8 mouse cellular contexts compared by ENCODE assay signal in the genomic region with DNA sequence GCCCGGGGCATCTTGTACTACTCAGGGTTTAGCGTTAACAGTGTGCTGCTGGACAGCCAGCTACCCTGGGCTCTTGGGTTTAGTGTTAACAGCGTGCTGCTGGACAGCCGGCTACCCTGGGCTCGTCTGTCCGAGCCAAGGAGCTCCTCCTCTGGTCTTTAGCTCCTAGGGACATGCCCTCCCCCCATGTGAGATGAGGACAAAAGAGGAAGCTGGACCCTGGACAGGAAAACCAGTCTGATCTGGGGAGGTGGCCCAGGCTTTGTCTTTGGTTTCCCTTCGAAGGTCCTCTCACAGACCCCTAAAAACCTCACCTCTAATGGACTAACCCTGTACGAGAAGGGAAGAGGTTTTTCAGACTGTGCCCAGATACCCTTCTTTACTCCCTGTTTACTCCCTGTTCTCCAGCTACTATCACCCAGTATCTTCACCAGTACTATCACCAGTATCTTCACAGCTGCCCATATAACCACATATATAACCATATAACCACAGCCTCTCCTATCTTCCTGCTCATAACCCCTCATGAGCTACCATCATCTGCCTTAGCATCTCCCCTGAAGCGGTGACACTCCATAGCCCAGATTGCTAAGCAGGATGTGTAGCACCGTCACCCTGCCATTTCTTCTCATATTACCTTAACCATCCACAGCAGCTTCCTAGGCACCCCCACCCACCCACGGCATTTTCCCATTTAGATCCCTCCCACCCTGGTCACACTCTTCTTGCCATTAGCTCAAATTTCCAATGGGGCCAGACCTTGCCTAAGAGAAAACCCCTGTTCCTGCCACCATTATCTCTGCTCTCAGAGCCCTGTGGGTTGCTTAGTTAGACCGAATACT. TPM values are rescaled to one million over a fixed set of nuclear protein-coding genes. Genes with fewer than 3 reads are reported as not detected.
DNase-seq lines count a peak whose midpoint lies in the region; ATAC-seq lines count a peak whose summit lies in the region.

No protein-coding gene starts in this region.

- no peaks in the 10 kb centered on the region for H3K27me3 ChIP-seq in megakaryocyte, embryonic 14.5 days (replicated peaks)
- no peaks in the 10 kb centered on the region for H3K27me3 ChIP-seq in neural tube, embryonic 13.5 days

- 63% methylated on average over 12 of the region's 12 CpGs for whole genome bisulfite sequencing in neural tube, embryonic 13.5 days

- H3K36me3 ChIP-seq in megakaryocyte, embryonic 14.5 days (replicated peaks; ENCODE audit: low read length) = peaks cover 50% of the 10 kb centered on the region
- no peaks in the 10 kb centered on the region; the same call in 1 of the 2 replicates for H3K36me3 ChIP-seq in neural tube, embryonic 13.5 days

- peak; percentile 29 to 36 for DNase-seq in kidney, postnatal 36 days
- DNase-seq in B cell, adult 2 months = no peak
- DNase-seq in gastrocnemius, postnatal 10 days = no peak

- peaks cover 82% of the 10 kb centered on the region for H3K4me1 ChIP-seq in megakaryocyte, embryonic 14.5 days
- H3K4me1 ChIP-seq in neural tube, embryonic 13.5 days (replicated peaks) = peaks cover 61% of the 10 kb centered on the region

- H3K4me3 ChIP-seq in megakaryocyte, embryonic 14.5 days (replicated peaks) = peak overlapping the region; percentile 96
- H3K4me3 ChIP-seq in neural tube, embryonic 13.5 days = no peak overlapping the region

- ATAC-seq in megakaryocyte, adult 5-6 weeks (ENCODE audit: poor library complexity, severe bottlenecking) = no peak
- peak; percentile 11 for ATAC-seq in granulocyte monocyte progenitor cell, adult 5-6 weeks (replicated peaks; ENCODE audit: poor library complexity, severe bottlenecking)
- no peak for ATAC-seq in neural tube, embryonic 13.5 days (ENCODE audit: low read depth)
- ATAC-seq in megakaryocyte-erythroid progenitor cell, adult 5-6 weeks (replicated peaks; ENCODE audit: low FRiP score, low TSS enrichment, poor library complexity, severe bottlenecking) = no peak

- no peaks in the 10 kb centered on the region for H3K9me3 ChIP-seq in megakaryocyte, embryonic 14.5 days
- no peaks in the 10 kb centered on the region for H3K9me3 ChIP-seq in neural tube, embryonic 13.5 days

- H3K9ac ChIP-seq in neural tube, embryonic 13.5 days = 0 out of 2 replicates have a peak overlapping the region, but pooled peaks have one; percentile 22

- H3K4me2 ChIP-seq in neural tube, embryonic 13.5 days = peak overlapping the region; percentile 92; the same call in 1 of the 2 replicates

- H3K27ac ChIP-seq in neural tube, embryonic 13.5 days (replicated peaks) = 0 out of 2 replicates have a peak overlapping the region, but pooled peaks have one; percentile 5

RNA-seq across cellular contexts. Expression of gene Rhog, which starts 8.7 kb away (rescaled TPM):
- polyA plus RNA-seq in megakaryocyte, embryonic 14.5 days (2012; ENCODE audit: insufficient read depth, low replicate concordance) = 210 and 238 TPM in 2 replicates
- total RNA-seq in megakaryocyte, adult 5-6 weeks (2015) = 359 and 397 TPM in 2 replicates
- total RNA-seq in megakaryocyte, adult 5-6 weeks (2017) = 89.0 and 112 TPM in 2 replicates
- total RNA-seq in granulocyte monocyte progenitor cell, adult 5-6 weeks (2014; fragmentation: Nextera tagmentation) = 277 and 290 TPM in 2 replicates
- 52.9 and 57.3 TPM in 2 replicates for total RNA-seq in granulocyte monocyte progenitor cell, adult 5-6 weeks (2017)
- 20.1 and 22.5 TPM in 2 replicates for polyA plus RNA-seq in neural tube, embryonic 13.5 days (2015; fragmentation: Nextera tagmentation; extraction: Ambion mirVana)
- total RNA-seq in megakaryocyte-erythroid progenitor cell, adult 5-6 weeks (2014; fragmentation: Nextera tagmentation) = 145 and 157 TPM in 2 replicates
- total RNA-seq in megakaryocyte-erythroid progenitor cell, adult 5-6 weeks (2017) = 20.5 and 38.6 TPM in 2 replicates
- 10 to 100 TPM; 23.9 to 30.1 TPM for total RNA-seq in gastrocnemius, postnatal 10 days (2021)

RNA-seq across cellular contexts. Expression of gene Stim1, which starts 20.4 kb away (rescaled TPM):
- 106 and 312 TPM in 2 replicates for polyA plus RNA-seq in megakaryocyte, embryonic 14.5 days (2012; ENCODE audit: insufficient read depth, low replicate concordance)
- total RNA-seq in megakaryocyte, adult 5-6 weeks (2015) = 28.0 and 28.8 TPM in 2 replicates
- total RNA-seq in megakaryocyte, adult 5-6 weeks (2017) = 35.5 and 59.3 TPM in 2 replicates
- 30.5 and 48.2 TPM in 2 replicates for total RNA-seq in granulocyte monocyte progenitor cell, adult 5-6 weeks (2014; fragmentation: Nextera tagmentation)
- 22.9 and 28.3 TPM in 2 replicates for total RNA-seq in granulocyte monocyte progenitor cell, adult 5-6 weeks (2017)
- polyA plus RNA-seq in neural tube, embryonic 13.5 days (2015; fragmentation: Nextera tagmentation; extraction: Ambion mirVana) = 10.2 and 11.6 TPM in 2 replicates
- total RNA-seq in megakaryocyte-erythroid progenitor cell, adult 5-6 weeks (2014; fragmentation: Nextera tagmentation) = 23.4 and 37.7 TPM in 2 replicates
- total RNA-seq in megakaryocyte-erythroid progenitor cell, adult 5-6 weeks (2017) = 18.4 and 19.4 TPM in 2 replicates
- total RNA-seq in gastrocnemius, postnatal 10 days (2021) = 100 to 1,000 TPM; 219 to 233 TPM

RNA-seq across cellular contexts. Expression of gene Pgap2, which starts 37.2 kb away (rescaled TPM):
- polyA plus RNA-seq in megakaryocyte, embryonic 14.5 days (2012; ENCODE audit: insufficient read depth, low replicate concordance) = 8.0 and 17.3 TPM in 2 replicates
- total RNA-seq in megakaryocyte, adult 5-6 weeks (2015) = 32.7 and 38.7 TPM in 2 replicates
- total RNA-seq in megakaryocyte, adult 5-6 weeks (2017) = 19.7 and 20.0 TPM in 2 replicates
- total RNA-seq in granulocyte monocyte progenitor cell, adult 5-6 weeks (2014; fragmentation: Nextera tagmentation) = 62.0 and 85.6 TPM in 2 replicates
- total RNA-seq in granulocyte monocyte progenitor cell, adult 5-6 weeks (2017) = 47.1 and 48.4 TPM in 2 replicates
- polyA plus RNA-seq in neural tube, embryonic 13.5 days (2015; fragmentation: Nextera tagmentation; extraction: Ambion mirVana) = 47.5 and 49.6 TPM in 2 replicates
- 40.0 and 41.2 TPM in 2 replicates for total RNA-seq in megakaryocyte-erythroid progenitor cell, adult 5-6 weeks (2014; fragmentation: Nextera tagmentation)
- 17.5 and 21.8 TPM in 2 replicates for total RNA-seq in megakaryocyte-erythroid progenitor cell, adult 5-6 weeks (2017)
- 10 to 100 TPM; 35.9 to 40.7 TPM for total RNA-seq in gastrocnemius, postnatal 10 days (2021)

RNA-seq across cellular contexts. Expression of gene Nup98, which starts 37.2 kb away (rescaled TPM):
- polyA plus RNA-seq in megakaryocyte, embryonic 14.5 days (2012; ENCODE audit: insufficient read depth, low replicate concordance) = 0.81 and 1.1 TPM in 2 replicates
- total RNA-seq in megakaryocyte, adult 5-6 weeks (2015) = 55.6 and 60.6 TPM in 2 replicates
- 39.4 and 43.7 TPM in 2 replicates for total RNA-seq in megakaryocyte, adult 5-6 weeks (2017)
- total RNA-seq in granulocyte monocyte progenitor cell, adult 5-6 weeks (2014; fragmentation: Nextera tagmentation) = 59.8 and 78.4 TPM in 2 replicates
- 42.2 and 45.3 TPM in 2 replicates for total RNA-seq in granulocyte monocyte progenitor cell, adult 5-6 weeks (2017)
- polyA plus RNA-seq in neural tube, embryonic 13.5 days (2015; fragmentation: Nextera tagmentation; extraction: Ambion mirVana) = 21.6 and 23.7 TPM in 2 replicates
- 71.1 and 73.6 TPM in 2 replicates for total RNA-seq in megakaryocyte-erythroid progenitor cell, adult 5-6 weeks (2014; fragmentation: Nextera tagmentation)
- total RNA-seq in megakaryocyte-erythroid progenitor cell, adult 5-6 weeks (2017) = 50.4 and 59.9 TPM in 2 replicates
- total RNA-seq in gastrocnemius, postnatal 10 days (2021) = 10 to 100 TPM; 25.1 to 31.5 TPM

Comparison
In these comparisons a context has a peak if more than half of its experiments do, and no peak if none do; other contexts are left out.
1. DNase-seq: peak in kidney, postnatal 36 days (2 of 2); none in B cell, adult 2 months (0 of 2) and gastrocnemius, postnatal 10 days (single experiment).